Mouse (Mus musculus) heart, embryonic 13.5 days (tissue): ENCODE results near the gene Pcdh15. TPM values are rescaled to one million over a fixed set of nuclear protein-coding genes. Genes with fewer than 3 reads are reported as not detected.

Experiments
- ATAC-seq: fragments of 200-750 bp; cut with Nextera tagmentation; 2 replicates; pipeline ENCODE4 v1.8.0; 2017; ENCODE audit warnings: moderate TSS enrichment; ENCODE audit not compliant: insufficient number of reproducible peaks, low FRiP score, low TSS enrichment; ENCODE audit errors: extremely low read depth
- H3K27ac ChIP-seq: fragments of 300-500 bp; sonication (generic); replicated peaks from 2 replicates; pipeline ENCODE4 v1.5.1; 2015; ENCODE audit warnings: moderate library complexity, mild to moderate bottlenecking, inconsistent platforms
- H3K27me3 ChIP-seq: fragments of 300-500 bp; sonication (generic); replicated peaks from 2 replicates; pipeline ENCODE4 v1.6.1; 2015; ENCODE audit warnings: mild to moderate bottlenecking, inconsistent platforms
- H3K36me3 ChIP-seq: fragments of 300-500 bp; sonication (generic); 2 replicates; pipeline ENCODE4 v1.6.1; 2015; ENCODE audit warnings: mild to moderate bottlenecking, inconsistent platforms
- H3K4me1 ChIP-seq: fragments of 300-500 bp; sonication (generic); 2 replicates; pipeline ENCODE4 v1.6.1; 2015; ENCODE audit warnings: inconsistent platforms
- H3K4me2 ChIP-seq: fragments of 300-500 bp; sonication (generic); 2 replicates; pipeline ENCODE4 v1.6.1; 2015; ENCODE audit warnings: inconsistent platforms, mild to moderate bottlenecking, moderate library complexity
- H3K4me3 ChIP-seq: fragments of 300-500 bp; sonication (generic); 2 replicates; pipeline ENCODE4 v1.5.1; 2015; ENCODE audit warnings: moderate library complexity, mild to moderate bottlenecking, inconsistent platforms
- H3K9ac ChIP-seq: fragments of 300-500 bp; sonication (generic); 2 replicates; pipeline ENCODE4 v1.6.1; 2015; ENCODE audit warnings: inconsistent platforms, mild to moderate bottlenecking, moderate library complexity
- H3K9me3 ChIP-seq: fragments of 300-500 bp; sonication (generic); 2 replicates; pipeline ENCODE4 v1.6.1; 2016; ENCODE audit warnings: inconsistent platforms
- WGBS: fragments of 180-500 bp; shearing (Covaris S2); methylation state at CpG from one replicate; pipeline ENCODE4 v1.1.7; 2015; ENCODE audit warnings: mixed read lengths; 5-methylcytosine and 5-hydroxymethylcytosine counted together
- polyA plus RNA-seq: library from polyadenylated mRNA; unstranded; fragments of >200 nt; fragmentation: Nextera tagmentation; extraction: Ambion mirVana; gene quantifications from 2 replicates; pipeline ENCODE4 v1.2.1, GENCODE M21; 2015

Gene Pcdh15
- 0.25 and 0.59 TPM in 2 replicates for polyA plus RNA-seq

GRCm38 (mm10) chr10:73098966-73099845, at the start of gene Pcdh15:
Pcdh15 (plus strand) TSS chr10:73099342.
- Histone ChIP-seq H3K9me3 (no peaks in the 10 kb centered on the region), H3K9ac (peak within 1 kb of the TSS; percentile 65), H3K27ac (no peak within 1 kb of the TSS), H3K4me2 (peak within 1 kb of the TSS; percentile 96), H3K4me1 (peaks cover 14% of the 10 kb centered on the region; the same call in 1 of the 2 replicates), H3K4me3 (peak within 1 kb of the TSS; percentile 61), H3K27me3 (peaks cover 85% of the 10 kb centered on the region), H3K36me3 (no peaks in the 10 kb centered on the region)
- WGBS, result under 1% methylated on average over 79 of the region's 79 CpGs
- ATAC-seq, result no peak

DNA sequence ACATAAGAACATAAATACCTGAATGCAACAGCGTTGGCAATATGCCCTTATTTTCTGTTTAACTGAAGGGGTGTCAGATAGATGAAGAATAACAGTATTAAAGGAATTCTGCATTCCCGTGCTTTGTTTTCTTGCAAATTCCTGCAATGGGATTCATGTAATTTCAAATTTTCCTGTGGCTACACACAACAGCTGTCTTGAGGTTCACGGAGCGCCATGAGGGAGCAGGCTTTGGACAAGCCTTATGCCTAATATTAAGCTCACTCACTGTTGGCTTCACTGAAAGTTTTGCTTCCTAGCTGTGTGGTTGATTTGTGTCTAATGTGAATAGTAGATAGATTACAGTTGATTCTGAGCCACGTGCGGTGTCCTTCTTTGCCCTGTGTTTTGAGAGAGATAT, 47.1 kb upstream of the Pcdh15 start:
- WGBS, result 72% methylated on average over 6 of the region's 6 CpGs
- no peaks in the 10 kb centered on the region for H3K9me3 ChIP-seq
- no peaks in the 10 kb centered on the region for H3K36me3 ChIP-seq
- H3K27me3 ChIP-seq, result no peaks in the 10 kb centered on the region
- H3K4me2 ChIP-seq, result no peak overlapping the region
- no peak for ATAC-seq
- H3K4me1 ChIP-seq, result no peaks in the 10 kb centered on the region
- H3K9ac ChIP-seq, result no peak overlapping the region
- H3K4me3 ChIP-seq, result no peak overlapping the region
- H3K27ac ChIP-seq, result no peak overlapping the region

GRCm38 (mm10) chr10:73059726-73060230, 39.4 kb upstream of the Pcdh15 start:
- H3K9ac ChIP-seq, result no peak overlapping the region
- no peaks in the 10 kb centered on the region for H3K27me3 ChIP-seq
- ATAC-seq, result no peak
- H3K4me3 ChIP-seq, result no peak overlapping the region
- 71% methylated on average over 2 of the region's 2 CpGs for WGBS
- H3K9me3 ChIP-seq, result no peaks in the 10 kb centered on the region
- H3K4me2 ChIP-seq, result no peak overlapping the region
- H3K27ac ChIP-seq, result no peak overlapping the region
- H3K36me3 ChIP-seq, result no peaks in the 10 kb centered on the region
- no peaks in the 10 kb centered on the region for H3K4me1 ChIP-seq

- Histone ChIP-seq H3K36me3 (no peaks in the 10 kb centered on the region), H3K9ac (no peak overlapping the region), H3K9me3 (no peaks in the 10 kb centered on the region), H3K4me3 (no peak overlapping the region), H3K4me2 (no peak overlapping the region), H3K4me1 (no peaks in the 10 kb centered on the region), H3K27ac (no peak overlapping the region), H3K27me3 (no peaks in the 10 kb centered on the region)
- no peak for ATAC-seq
- 66% methylated on average over 5 of the region's 5 CpGs for WGBS
These were observed 12.4 kb upstream of the Pcdh15 start for GRCm38 (mm10) chr10:73086703-73087102.

- Histone ChIP-seq H3K4me3 (peak overlapping the region; percentile 38), H3K4me1 (peaks cover 14% of the 10 kb centered on the region; the same call in 1 of the 2 replicates), H3K36me3 (no peaks in the 10 kb centered on the region), H3K9me3 (no peaks in the 10 kb centered on the region), H3K27me3 (peaks cover 69% of the 10 kb centered on the region), H3K27ac (no peak overlapping the region), H3K9ac (peak overlapping the region; percentile 24; the same call in 1 of the 2 replicates), H3K4me2 (peak overlapping the region; percentile 65)
- ATAC-seq, result no peak
- under 1% methylated on average over 17 of the region's 17 CpGs for WGBS
These were observed 2.5 kb upstream of the Pcdh15 start for GRCm38 (mm10) chr10:73096531-73097135.

GRCm38 (mm10) chr10:73097176-73097575, 2.0 kb upstream of the Pcdh15 start:
- Histone ChIP-seq H3K9me3 (no peaks in the 10 kb centered on the region), H3K27me3 (peaks cover 74% of the 10 kb centered on the region), H3K27ac (no peak overlapping the region), H3K4me2 (peak overlapping the region; percentile 65), H3K4me1 (peaks cover 14% of the 10 kb centered on the region; the same call in 1 of the 2 replicates), H3K36me3 (no peaks in the 10 kb centered on the region), H3K4me3 (peak overlapping the region; percentile 38), H3K9ac (no peak overlapping the region)
- WGBS, result 5% methylated on average over 7 of the region's 7 CpGs
- ATAC-seq, result no peak

DNA sequence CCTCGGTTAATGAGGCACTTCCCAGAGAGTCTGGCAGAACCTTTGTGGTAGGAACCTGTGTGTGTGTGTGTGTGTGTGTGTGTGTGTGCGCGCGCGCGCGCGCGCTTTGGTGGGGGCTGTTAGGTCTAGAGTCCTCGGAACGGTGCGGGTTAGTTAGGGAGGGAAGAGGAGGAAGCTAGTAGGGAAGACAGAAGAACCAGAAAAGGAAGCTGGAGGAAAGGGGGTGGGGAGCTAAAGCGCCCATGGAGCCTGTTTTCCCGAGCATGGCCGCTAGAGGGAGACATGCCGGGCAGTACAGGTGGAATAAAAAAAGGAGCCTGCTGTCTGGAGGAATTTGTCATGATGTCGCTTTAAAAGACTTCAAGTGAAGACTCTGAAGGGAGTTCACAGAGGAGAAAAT, 1.2 kb upstream of the Pcdh15 start:
- Histone ChIP-seq H3K4me3 (peak overlapping the region; percentile 24; the same call in 1 of the 2 replicates), H3K27ac (no peak overlapping the region), H3K9me3 (no peaks in the 10 kb centered on the region), H3K27me3 (peaks cover 80% of the 10 kb centered on the region), H3K4me1 (peaks cover 14% of the 10 kb centered on the region; the same call in 1 of the 2 replicates), H3K4me2 (peak overlapping the region; percentile 54), H3K9ac (no peak overlapping the region), H3K36me3 (no peaks in the 10 kb centered on the region)
- no peak for ATAC-seq
- WGBS, result 1% methylated on average over 17 of the region's 17 CpGs

DNA sequence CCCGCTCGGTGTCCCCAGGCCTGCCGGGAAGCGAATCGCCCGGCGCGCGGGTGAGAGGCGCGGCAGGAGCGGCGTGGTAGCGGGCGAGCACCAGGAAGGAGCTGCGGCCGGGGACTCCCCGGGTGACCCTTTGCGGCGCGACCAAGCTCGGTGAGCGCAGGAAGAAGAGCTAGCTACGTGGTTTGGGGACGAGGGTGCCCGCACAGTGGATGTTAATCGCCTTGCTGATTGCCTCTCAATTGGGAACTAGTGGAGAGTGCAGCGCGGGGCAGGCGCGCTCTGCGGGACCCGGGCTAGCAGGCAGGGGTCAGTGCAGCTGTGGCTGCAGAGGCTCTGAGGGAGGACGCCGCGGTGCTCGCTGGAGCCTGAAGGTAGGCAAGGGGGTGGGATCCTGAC, 702 bp downstream of the Pcdh15 start:
- Histone ChIP-seq H3K36me3 (no peaks in the 10 kb centered on the region), H3K27me3 (peaks cover 83% of the 10 kb centered on the region), H3K27ac (no peak overlapping the region), H3K9ac (peak overlapping the region; percentile 65), H3K4me2 (peak overlapping the region; percentile 96), H3K4me1 (peaks cover 14% of the 10 kb centered on the region; the same call in 1 of the 2 replicates), H3K9me3 (no peaks in the 10 kb centered on the region), H3K4me3 (peak overlapping the region; percentile 61)
- no peak for ATAC-seq
- under 1% methylated on average over 37 of the region's 37 CpGs for WGBS

DNA sequence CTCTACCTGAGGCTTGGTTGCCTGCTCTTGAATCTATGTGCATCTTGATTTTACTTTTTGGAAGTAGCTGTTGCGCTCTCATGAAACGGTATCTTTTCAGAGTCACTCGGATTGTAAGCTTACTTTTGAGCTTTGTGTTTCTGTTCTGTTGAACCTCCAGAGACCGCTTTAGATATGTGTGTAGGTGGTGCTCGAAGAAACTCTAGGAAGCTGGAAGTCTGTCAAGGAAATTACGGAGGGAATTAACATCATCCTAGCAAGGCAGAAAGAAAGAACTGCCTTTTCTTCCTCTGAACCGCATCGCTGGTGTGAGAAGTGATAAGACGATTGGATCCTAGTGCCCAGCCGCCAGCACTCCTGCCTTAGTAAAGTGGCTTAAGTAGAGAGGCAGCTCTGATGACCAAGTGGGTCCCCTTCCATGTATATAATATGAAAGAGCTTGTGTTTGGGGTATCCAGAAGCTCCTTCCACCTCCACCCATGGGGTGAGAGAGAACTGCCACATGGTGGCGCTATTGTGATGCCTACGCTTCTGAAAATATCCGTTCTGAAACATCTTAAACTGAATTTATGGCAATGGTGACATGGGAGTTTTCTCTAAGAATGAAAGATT, 4.3 kb downstream of the Pcdh15 start:
- Histone ChIP-seq H3K4me3 (no peak overlapping the region), H3K9ac (no peak overlapping the region), H3K4me2 (no peak overlapping the region), H3K4me1 (0 out of 2 replicates have a peak, but pooled peaks cover 3% of the 10 kb centered on the region), H3K27ac (no peak overlapping the region), H3K9me3 (0 out of 2 replicates have a peak, but pooled peaks cover 3% of the 10 kb centered on the region), H3K36me3 (no peaks in the 10 kb centered on the region), H3K27me3 (peaks cover 50% of the 10 kb centered on the region)
- no peak for ATAC-seq
- 59% methylated on average over 13 of the region's 13 CpGs for WGBS

DNA sequence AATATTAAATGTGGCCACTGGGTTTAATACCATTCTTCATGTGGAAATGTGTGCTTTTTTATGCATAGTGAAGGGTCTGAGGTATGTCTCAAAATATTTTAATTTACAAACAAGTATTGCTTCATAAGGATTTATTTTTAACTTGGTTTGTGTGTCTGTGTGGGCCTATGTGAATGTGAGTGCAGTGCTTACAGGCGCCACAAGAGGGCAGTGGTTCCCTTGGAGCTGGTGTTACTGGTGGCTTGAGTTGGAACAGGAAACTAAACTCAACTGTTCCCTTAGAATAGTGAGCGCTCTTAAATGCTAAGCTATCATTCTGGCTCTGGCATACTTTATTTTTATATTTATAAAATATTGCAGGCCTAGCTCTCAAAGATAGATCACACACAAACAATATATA, 6.8 kb downstream of the Pcdh15 start:
- 44% methylated on average over 2 of the region's 2 CpGs for WGBS

DNA sequence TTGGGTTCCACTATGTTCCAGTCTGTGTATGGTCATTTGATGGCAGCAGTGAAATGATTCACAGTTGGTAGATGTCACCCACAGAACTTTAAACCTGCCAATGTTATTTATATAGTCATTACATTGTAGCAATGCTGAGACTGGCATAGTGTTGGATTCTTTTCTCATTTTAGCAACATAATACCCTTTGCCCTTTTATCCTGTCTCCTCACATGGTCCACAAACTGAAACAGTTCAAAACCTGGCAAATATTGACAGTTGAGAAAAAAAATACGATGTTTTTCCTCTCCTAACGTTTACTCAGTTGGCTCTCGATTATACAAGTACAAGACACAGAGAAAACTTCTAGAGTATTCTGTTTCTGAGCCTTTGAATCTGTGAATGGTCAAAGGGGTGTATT, 38.8 kb downstream of the Pcdh15 start:
- no peaks in the 10 kb centered on the region for H3K36me3 ChIP-seq
- WGBS, result 68% methylated on average over 3 of the region's 3 CpGs
- no peak overlapping the region for H3K4me2 ChIP-seq
- no peak for ATAC-seq
- H3K9ac ChIP-seq, result no peak overlapping the region
- no peak overlapping the region for H3K4me3 ChIP-seq
- H3K27ac ChIP-seq, result no peak overlapping the region
- no peaks in the 10 kb centered on the region for H3K9me3 ChIP-seq
- H3K27me3 ChIP-seq, result no peaks in the 10 kb centered on the region
- H3K4me1 ChIP-seq, result no peaks in the 10 kb centered on the region

More for the DNA sequence above, 6.8 kb downstream of the Pcdh15 start:
- no peaks in the 10 kb centered on the region for H3K36me3 ChIP-seq
- peaks cover 26% of the 10 kb centered on the region for H3K27me3 ChIP-seq
- no peak overlapping the region for H3K27ac ChIP-seq
- ATAC-seq, result no peak
- no peak overlapping the region for H3K4me3 ChIP-seq
- no peaks in the 10 kb centered on the region for H3K4me1 ChIP-seq
- H3K9me3 ChIP-seq, result 0 out of 2 replicates have a peak, but pooled peaks cover 3% of the 10 kb centered on the region
- no peak overlapping the region for H3K4me2 ChIP-seq
- no peak overlapping the region for H3K9ac ChIP-seq
